Mouse (Mus musculus) mouse embryonic stem cell (cell line): ENCODE measurements around the gene Cobl.

Experiments
- in situ Hi-C, 2 experiments: fragments of 300-500 bp; cut with MboI; formaldehyde crosslinking; loops; 1 replicate in 1 of 2; 3 replicates in 1 of 2; pipeline ENCODE4 v1.14.3; 2019 to 2020; ENCODE audit warnings: low sequenced_read_pairs in 2 of 2, low pct_unique_long_range_greater_than_20kb in 1 of 2, mixed read lengths in 1 of 2; ENCODE audit not compliant: unreplicated experiment in 1 of 2

Gene Cobl

DNA sequence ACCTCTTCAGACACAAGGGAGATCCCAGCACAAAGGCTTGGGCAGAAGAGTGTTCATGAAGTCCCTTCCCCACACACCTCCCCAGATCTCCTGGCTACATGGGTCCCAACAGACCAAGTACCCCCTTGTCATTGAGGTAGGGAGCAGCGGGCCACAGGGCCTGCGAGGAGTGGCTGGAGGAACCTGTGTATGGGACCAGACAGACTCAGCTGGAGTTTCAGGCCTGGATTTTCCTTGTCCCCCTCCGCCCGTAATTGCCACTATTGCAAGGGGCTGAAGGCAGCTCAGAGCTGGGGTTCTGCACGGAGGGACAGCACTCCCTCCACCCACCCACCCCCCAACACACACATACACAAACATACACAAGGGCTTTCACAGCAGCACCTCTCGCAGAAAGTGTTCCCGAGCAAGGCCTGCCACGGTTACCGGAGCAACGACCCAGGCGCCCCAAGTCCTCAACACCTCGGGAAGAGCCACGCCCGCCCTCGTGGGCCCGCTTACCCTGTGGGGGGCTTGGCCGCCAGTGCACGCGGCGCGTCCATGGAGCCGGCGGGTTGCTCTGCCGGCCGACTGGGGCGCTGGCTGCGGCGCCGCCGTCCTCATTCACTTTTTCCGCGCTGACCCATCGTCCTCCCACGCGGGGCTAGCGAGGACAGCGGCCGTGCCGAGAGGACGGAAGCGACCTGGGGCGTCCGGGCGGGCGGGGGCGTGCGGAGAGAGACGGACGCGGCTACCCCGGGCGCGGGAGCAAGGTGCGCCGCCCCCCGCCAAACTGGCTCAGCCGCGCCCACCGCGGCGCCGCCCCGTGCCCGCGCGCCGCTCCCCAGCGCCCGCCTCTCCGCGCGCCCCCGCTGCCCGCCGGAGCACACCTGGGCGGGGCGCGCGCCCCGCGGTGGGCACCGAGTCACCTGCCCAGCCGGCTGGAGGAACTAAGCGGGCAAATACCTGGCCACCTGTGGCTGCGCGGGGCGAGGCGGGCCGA is at the start of gene Cobl:
Cobl (minus strand) TSS at position 780 of the 982 bp plus-strand sequence.
- in situ Hi-C loops: no loop called here

GRCm38 (mm10) chr11:12513796-12514195 is 49.0 kb upstream of the Cobl start:
- in situ Hi-C loops: loop anchor here (10.0 kb wide), 1 partner anchor 139 kb away; no protein-coding TSS in a partner anchor

DNA sequence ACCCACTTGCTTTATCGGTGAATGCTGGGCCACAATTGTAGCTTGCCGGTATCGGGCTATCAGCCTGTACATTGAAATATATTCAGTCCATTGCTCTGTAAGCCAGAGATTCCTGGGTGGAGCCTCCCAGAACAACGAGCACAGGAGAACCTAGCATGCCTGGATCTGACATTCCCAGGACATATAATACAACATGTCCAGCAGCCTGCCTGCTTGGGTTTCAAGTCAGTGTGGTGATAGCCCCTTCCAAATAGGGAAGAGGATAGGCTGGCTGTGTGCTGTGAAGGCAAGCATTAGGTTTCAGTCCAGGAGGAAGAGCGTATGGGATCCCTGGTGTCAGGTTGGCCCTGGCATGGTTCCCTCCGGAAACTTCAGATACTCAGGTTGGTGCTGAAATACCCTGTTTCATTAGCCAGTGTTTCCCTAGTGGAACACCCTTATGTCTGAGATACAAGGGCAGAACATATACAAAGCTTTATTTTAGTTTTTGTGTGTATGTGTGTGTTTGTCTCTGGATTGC is 41.7 kb upstream of the Cobl start:
- in situ Hi-C loops: no loop called here

DNA sequence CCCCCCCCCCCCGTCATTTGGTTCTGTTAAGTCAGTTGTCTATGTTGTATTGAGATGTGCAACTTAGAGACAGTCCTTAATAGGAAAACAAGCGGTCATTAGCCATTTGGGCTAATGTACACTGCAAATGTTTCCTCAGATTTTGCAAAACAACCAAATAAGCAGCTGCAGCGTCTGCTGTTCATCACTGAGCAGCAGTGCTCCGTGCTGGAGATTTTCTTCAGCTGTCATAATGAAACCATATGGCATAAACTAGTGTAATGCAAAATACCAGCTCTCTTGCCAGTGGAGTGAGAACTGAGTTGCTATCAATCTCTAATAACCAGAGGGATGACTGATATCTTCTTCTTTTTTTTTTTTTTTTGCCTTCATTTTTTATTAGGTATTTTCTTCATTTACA is 39.0 kb upstream of the Cobl start:
- in situ Hi-C loops: no loop called here

DNA sequence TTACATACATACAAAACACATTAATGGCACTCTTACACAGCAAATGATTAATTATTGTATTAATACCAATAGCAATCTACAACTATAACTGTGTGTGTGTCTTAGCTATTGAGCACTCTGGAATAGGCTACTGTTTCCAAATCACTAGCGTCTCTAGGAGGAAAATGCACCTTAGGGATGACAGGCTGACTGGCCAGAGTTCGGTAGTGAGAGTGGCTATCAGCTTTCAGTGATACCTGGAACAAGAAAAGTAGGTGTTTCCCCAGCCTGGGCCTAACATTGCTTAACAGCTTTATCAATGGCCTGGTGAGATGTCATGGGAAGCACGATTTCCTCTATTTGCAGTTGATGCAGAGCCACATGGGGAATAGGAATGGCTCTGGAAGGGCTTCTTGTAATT is 37.0 kb upstream of the Cobl start:
- in situ Hi-C loops: no loop called here

DNA sequence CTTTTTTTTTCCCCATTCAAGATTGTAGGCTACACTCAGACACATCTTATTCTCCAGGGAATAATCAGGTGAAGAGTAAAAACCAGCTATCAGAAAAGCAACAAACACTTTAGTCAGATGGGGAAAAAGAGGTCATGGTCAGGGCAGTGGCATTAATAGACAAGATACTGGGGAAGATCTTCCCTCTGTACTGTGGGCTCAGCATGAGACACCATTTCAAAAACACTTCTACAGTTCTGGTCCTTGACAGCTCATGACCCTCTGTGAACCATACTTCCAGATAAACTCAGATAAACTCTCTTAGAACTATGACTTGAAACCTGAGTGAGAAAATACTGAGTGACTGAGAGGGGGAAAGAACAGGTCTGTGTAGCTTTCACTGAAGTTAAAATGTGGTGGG is 29.0 kb upstream of the Cobl start:
- in situ Hi-C loops: no loop called here

- in situ Hi-C loops: no loop called here
Observed at GRCm38 (mm10) chr11:12479856-12480403, 15.2 kb upstream of the Cobl start.

- in situ Hi-C loops: no loop called here
Observed at GRCm38 (mm10) chr11:12474299-12474935, 9.7 kb upstream of the Cobl start.

DNA sequence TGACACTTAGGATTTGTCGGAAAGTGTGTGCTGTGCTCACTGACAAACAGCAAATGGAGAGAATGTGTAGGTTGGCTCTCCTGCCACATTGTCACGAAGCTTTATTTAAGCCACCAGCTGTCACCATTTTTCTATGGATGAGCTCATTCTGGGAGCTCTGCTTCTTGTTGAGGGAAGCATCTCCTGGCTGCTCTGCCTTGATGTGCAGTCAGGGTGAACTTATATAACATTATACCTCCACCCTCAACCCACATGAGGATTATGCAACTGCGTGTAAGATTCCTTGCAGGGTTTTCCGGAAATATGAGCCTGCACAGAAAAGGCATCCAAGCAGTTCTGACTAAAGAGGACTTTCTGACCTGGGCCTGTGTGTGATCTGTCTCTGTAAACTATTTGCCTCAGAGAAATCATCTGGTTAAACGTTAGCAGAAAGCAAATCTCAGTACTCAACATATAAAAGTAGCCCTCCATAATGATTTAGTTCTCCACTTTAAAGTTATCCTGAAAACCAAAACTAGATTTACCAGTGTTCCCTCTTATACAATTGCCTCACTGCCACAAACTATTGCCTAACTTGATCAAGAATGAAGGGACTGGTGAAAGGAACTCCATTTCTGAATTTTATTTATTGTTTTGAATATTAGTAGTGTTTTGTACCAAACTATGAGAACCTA is 9.0 kb upstream of the Cobl start:
- in situ Hi-C loops: no loop called here

GRCm38 (mm10) chr11:12469638-12470037 is 4.9 kb upstream of the Cobl start:
- in situ Hi-C loops: no loop called here

GRCm38 (mm10) chr11:12468661-12469060 is 3.9 kb upstream of the Cobl start:
- in situ Hi-C loops: no loop called here

DNA sequence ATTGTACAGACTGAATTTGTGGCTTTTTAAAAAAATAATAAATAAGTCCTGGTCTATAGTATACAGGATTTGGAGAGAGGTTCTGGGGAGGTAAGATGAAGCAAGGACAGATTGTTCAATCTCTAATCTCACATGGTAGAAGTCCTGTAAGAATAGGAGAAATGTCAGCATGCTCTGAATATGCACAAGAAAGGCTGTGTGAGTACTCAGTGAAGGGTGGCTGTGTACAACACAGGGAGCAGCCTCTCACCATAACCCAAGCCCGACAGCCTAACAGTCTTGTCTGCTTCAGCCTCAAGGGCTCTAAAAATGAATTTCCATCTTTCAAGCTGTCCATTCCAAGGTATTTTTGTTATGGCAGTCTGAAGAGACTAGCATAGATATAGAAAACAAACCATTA is 3.1 kb upstream of the Cobl start:
- in situ Hi-C loops: no loop called here

- in situ Hi-C loops: no loop called here
Observed at GRCm38 (mm10) chr11:12467217-12467616, 2.5 kb upstream of the Cobl start.

DNA sequence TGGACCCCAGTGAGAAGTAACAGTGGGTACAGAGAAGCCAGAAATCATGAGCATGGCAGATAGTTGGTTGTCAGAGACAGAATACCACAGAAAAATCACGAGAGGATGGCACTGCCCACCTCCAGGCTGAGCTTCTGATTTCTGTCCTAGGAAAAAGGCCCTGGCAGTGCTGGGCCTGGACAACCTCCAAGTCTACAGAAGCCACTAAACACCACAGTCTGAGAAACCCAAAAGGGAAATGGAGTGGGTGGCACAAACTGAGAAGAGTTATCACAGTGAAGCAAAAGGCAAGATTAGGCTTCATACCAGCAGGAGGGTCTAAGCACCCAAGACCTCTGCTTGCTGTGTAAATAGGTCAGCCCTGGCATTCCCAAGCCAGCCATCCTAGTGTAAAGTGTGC is 1.8 kb upstream of the Cobl start:
- in situ Hi-C loops: no loop called here

DNA sequence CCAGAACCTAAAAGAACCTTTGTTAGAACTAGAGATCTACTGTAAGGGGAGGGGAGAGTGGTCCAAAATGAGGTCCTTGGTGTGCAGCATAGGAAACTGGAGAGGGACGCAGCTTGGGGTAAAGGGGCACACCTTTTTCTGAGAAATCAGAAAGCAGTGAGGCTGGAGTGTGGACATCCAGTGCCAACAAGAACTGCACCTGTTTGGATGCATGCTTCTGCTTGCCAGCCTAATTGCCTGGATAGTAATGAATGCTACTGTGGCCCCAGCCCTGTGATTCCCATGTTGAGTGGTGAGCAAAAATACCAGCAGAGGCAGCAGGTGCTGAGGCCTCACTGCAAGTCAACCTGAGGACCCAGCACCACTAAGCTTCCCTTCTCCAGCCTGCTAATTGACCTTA is 469 bp upstream of the Cobl start:
- in situ Hi-C loops: no loop called here

DNA sequence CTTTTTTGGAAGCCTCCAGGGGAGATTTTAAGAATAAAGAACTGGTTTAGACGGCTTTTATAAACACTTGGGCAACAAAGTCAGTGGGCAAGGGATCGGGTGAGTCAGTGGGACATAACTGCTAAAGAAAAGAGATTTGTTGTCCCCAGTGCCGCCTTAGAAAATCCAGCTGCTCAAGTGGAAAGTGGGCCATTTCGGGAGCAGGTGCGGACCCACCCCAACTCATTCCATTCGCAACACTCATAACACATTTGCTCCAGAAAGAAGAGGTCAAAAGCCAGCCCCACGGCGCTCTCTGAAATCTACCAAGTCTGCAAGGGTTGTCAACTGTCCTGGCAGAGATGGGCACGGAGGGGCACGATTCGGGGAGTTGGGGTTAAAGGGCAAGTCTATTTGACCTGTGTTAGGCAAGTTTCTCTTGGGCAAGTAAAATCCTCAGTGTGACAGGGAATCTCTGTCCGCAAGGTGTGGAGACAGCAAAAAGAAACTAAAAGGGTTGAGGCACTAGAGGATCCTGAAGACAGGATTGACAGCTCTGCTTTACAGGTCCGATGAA is 1.1 kb downstream of the Cobl start:
- in situ Hi-C loops: no loop called here

DNA sequence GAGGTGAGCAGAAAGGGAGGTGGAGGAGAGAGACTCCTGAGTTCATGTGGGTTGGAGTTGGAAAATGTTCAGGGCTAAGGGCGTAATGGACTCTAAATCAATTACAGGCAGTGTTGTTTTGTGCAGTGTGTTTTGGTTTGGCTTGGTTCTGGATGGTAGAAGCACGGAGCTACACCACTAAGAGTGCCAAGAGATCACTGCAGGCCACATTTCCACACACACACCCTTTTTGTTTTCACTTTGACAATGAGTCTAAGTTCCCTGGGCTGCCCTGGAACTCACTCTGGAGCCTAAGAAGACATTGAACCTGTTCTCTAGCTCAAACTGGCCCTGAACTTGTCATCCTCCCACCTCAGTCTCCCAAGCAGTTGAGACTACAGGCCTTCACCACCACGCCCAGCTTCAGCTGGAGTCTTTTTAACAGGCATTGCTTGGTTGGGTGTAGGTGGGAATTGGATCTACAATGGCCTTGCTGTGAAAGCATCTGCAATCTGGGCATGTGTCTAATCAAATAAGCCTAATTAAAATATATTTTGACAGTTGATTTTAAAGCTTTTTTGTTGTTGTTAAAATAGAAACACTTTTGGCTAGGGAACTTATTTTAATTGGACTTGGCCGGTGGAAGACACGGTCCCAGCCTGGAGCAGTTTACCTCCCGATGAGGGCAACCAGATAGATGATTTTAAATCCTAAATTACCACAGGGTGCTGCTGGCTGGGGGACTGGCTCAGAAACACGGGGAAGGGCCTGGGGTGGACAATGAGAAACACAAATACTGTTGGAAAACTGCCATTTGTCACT is 4.8 kb downstream of the Cobl start:
- in situ Hi-C loops: no loop called here

GRCm38 (mm10) chr11:12458814-12459213 is 5.9 kb downstream of the Cobl start:
- in situ Hi-C loops: no loop called here
